Mouse (Mus musculus): ENCODE results near the gene Klrg2.

DNA sequence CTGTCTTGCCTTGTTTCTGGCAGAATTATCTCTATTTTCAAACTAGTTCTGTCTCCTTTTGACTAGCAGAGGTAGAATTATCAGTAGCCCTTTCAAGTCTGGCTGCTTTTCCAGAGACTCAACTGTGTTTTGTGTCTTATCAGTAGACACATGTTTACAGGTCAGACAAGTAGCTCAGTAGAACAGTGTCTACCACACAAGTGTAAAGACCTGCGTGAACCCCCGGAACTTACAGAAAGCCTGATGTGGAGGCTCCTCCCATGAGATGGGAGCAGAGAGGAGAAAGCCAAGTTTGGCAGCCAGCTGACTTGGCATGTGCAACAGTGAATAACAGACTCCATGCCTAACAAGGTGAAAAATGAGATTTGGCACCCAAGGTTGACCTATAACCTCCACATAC lies 13.6 kb downstream of the Klrg2 start:
- TF ChIP-seq CTCF (IDR thresholded peaks at IDR 0.05; ENCODE audit: control insufficient read depth, insufficient read depth, insufficient replicate concordance, low read depth, low read length), result no peak
- TF ChIP-seq POLR2A (IDR thresholded peaks at IDR 0.05; ENCODE audit: control insufficient read depth, low read depth, low read length), result no peak
